Mouse (Mus musculus) cerebellum, adult 2 months (tissue): ENCODE measurements around the gene Anp32e.

ENCODE experiments used
- CTCF ChIP-seq: fragments of 200-500 bp; IDR thresholded peaks from 2 replicates; pipeline ENCODE4 v1.5.1; 2011; ENCODE audit warnings: low read depth, mild to moderate bottlenecking, control low read depth, low read length, moderate library complexity, borderline replicate concordance; ENCODE audit not compliant: insufficient read depth
- POLR2A ChIP-seq: fragments of 200-500 bp; IDR thresholded peaks from 2 replicates; pipeline ENCODE4 v1.6.1; 2011; ENCODE audit warnings: low read length, control low read depth, borderline replicate concordance; ENCODE audit not compliant: insufficient read depth

DNA sequence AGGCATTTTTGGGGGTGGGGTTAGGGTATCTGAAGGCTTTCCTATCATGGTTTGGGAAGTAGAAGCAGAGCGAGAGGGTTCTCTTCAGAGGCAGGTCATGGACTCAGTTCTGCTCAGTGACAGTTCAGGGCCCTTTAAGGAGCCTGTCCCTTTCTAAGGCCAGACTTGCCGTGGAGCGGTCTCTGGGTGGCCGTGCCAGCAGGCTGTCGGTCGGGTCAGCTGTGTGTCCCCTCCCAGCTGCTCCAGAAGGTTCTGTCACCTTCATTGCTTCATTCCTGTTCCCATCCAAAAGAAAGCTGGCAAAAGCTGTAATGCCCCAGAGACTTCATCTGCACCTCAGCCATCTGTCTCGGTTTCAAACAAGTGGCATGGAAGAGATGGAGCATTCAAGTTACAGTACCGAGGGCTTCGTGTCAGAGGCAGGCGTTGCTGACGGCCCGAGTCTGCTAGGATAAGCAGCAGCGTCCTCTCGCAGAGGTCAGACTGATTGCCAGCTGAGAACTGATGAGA lies 16.7 kb downstream of the Anp32e start:
- TF ChIP-seq CTCF (no peak), POLR2A (no peak)
